8 mouse cellular contexts compared by ENCODE assay signal in genomic region chr17:26939973-26940300, GRCm38 (mm10). TPM values are rescaled to one million over a fixed set of nuclear protein-coding genes. Genes with fewer than 3 reads are reported as not detected.
DNase-seq lines count a peak whose midpoint lies in the region; ATAC-seq and TF ChIP-seq lines count a peak whose summit lies in the region.

No protein-coding gene starts in this region.

- H3K27me3 ChIP-seq in heart, embryonic 12.5 days (replicated peaks) = no peaks in the 10 kb centered on the region
- H3K27me3 ChIP-seq in CH12.LX (replicated peaks) = peaks cover 25% of the 10 kb centered on the region
- H3K27me3 ChIP-seq in forebrain, embryonic 14.5 days (replicated peaks; ENCODE audit: control insufficient read depth, insufficient read depth, low read length) = no peaks in the 10 kb centered on the region
- H3K27me3 ChIP-seq in liver, embryonic 15.5 days = 0 out of 2 replicates have a peak, but pooled peaks cover 2% of the 10 kb centered on the region

- H3K36me3 ChIP-seq in heart, embryonic 12.5 days = peaks cover 25% of the 10 kb centered on the region
- H3K36me3 ChIP-seq in CH12.LX (replicated peaks in 1 of 2; ENCODE audit: control insufficient read depth in 1 of 2, insufficient read depth in 1 of 2, low read length in 1 of 2) = peaks cover 21 to 26% of the 10 kb centered on the region in 2 experiments
- H3K36me3 ChIP-seq in forebrain, embryonic 14.5 days (ENCODE audit: control insufficient read depth, insufficient read depth, low read length) = peaks cover 28% of the 10 kb centered on the region
- peaks cover 29% of the 10 kb centered on the region for H3K36me3 ChIP-seq in liver, embryonic 15.5 days (replicated peaks)

- peak overlapping the region; percentile 99 for H3K4me2 ChIP-seq in heart, embryonic 12.5 days
- H3K4me2 ChIP-seq in CH12.LX (ENCODE audit: insufficient read depth, low read depth, poor library complexity, severe bottlenecking) = peak overlapping the region; percentile 55
- H3K4me2 ChIP-seq in forebrain, embryonic 14.5 days (ENCODE audit: low read length) = peak overlapping the region; percentile 71
- H3K4me2 ChIP-seq in liver, embryonic 15.5 days = peak overlapping the region; percentile 97

- in situ Hi-C loops in CH12.LX (cut with MboI; ENCODE audit: low pct_ligation_motif_present, low pct_unique_long_range_greater_than_20kb, low sequenced_read_pairs) = no loop called here

- TF ChIP-seq RAD21 in CH12.LX (IDR thresholded peaks at IDR 0.05; ENCODE audit: low read depth, low read length) = no peak

- dilution Hi-C loops in CH12.LX (cut with MboI; ENCODE audit: extremely low pct_ligation_motif_present, extremely low pct_unique_long_range_greater_than_20kb, low sequenced_read_pairs) = no loop called here

- peaks cover 43% of the 10 kb centered on the region for H3K4me1 ChIP-seq in heart, embryonic 12.5 days (replicated peaks)
- H3K4me1 ChIP-seq in CH12.LX (ENCODE audit: control insufficient read depth in 1 of 2, insufficient read depth in 2 of 2) = peaks cover 5 to 26% of the 10 kb centered on the region in 2 experiments; a peak in 3 of 4 replicates
- peaks cover 34% of the 10 kb centered on the region for H3K4me1 ChIP-seq in forebrain, embryonic 14.5 days (ENCODE audit: control insufficient read depth, insufficient read depth, low read length)
- H3K4me1 ChIP-seq in liver, embryonic 15.5 days (replicated peaks) = peaks cover 53% of the 10 kb centered on the region

- H3K27ac ChIP-seq in heart, embryonic 12.5 days (ENCODE audit: poor library complexity, severe bottlenecking) = peak overlapping the region; percentile 95
- peak overlapping the region; percentile 65 for H3K27ac ChIP-seq in CH12.LX (ENCODE audit: insufficient read depth, low read depth)
- peak overlapping the region; percentile 96 for H3K27ac ChIP-seq in forebrain, embryonic 14.5 days (ENCODE audit: low read depth, low read length)
- H3K27ac ChIP-seq in liver, embryonic 15.5 days (replicated peaks) = peak overlapping the region; percentile 96

- peaks cover 6% of the 10 kb centered on the region for H3K79me2 ChIP-seq in CH12.LX (replicated peaks; ENCODE audit: control insufficient read depth, extremely low read depth, insufficient read depth, poor library complexity, severe bottlenecking)

- peak overlapping the region; percentile 80 for H3K9ac ChIP-seq in heart, embryonic 12.5 days
- peak overlapping the region; percentile 74 for H3K9ac ChIP-seq in CH12.LX (ENCODE audit: insufficient read depth, low read depth)
- H3K9ac ChIP-seq in forebrain, embryonic 14.5 days (ENCODE audit: low read length) = peak overlapping the region; percentile 62
- peak overlapping the region; percentile 83 for H3K9ac ChIP-seq in liver, embryonic 15.5 days

- H3K9me3 ChIP-seq in heart, embryonic 12.5 days (replicated peaks) = no peaks in the 10 kb centered on the region
- H3K9me3 ChIP-seq in CH12.LX (replicated peaks; ENCODE audit: low read length) = no peaks in the 10 kb centered on the region
- H3K9me3 ChIP-seq in forebrain, embryonic 14.5 days (replicated peaks; ENCODE audit: control insufficient read depth, low read length) = no peaks in the 10 kb centered on the region
- H3K9me3 ChIP-seq in liver, embryonic 15.5 days (replicated peaks) = no peaks in the 10 kb centered on the region

- no peak for TF ChIP-seq EP300 in CH12.LX (IDR thresholded peaks at IDR 0.05; ENCODE audit: low read length)

- peak overlapping the region; percentile 77 for H3K4me3 ChIP-seq in heart, embryonic 12.5 days
- H3K4me3 ChIP-seq in CH12.LX (replicated peaks in 1 of 3; ENCODE audit: low read depth in 2 of 3, low read length in 2 of 3, poor library complexity in 1 of 3) = peak overlapping the region; percentile 56 to 79 (median 68)
- H3K4me3 ChIP-seq in forebrain, embryonic 14.5 days (ENCODE audit: low read depth, low read length) = peak overlapping the region; percentile 50
- H3K4me3 ChIP-seq in liver, embryonic 15.5 days (replicated peaks) = peak overlapping the region; percentile 77

- WGBS in heart, embryonic 12.5 days = 2% methylated on average over 3 of the region's 3 CpGs
- 4% methylated on average over 3 of the region's 3 CpGs for WGBS in forebrain, embryonic 14.5 days
- 5% methylated on average over 3 of the region's 3 CpGs for WGBS in liver, embryonic 15.5 days (ENCODE audit: insufficient replicate concordance)

- TF ChIP-seq CTCF in CH12.LX (conservative IDR thresholded peaks at IDR 0.05 in 1 of 2, IDR thresholded peaks at IDR 0.05 in 1 of 2; ENCODE audit: low read depth in 2 of 2, low read length in 2 of 2) = no peak

- TF ChIP-seq POLR2A in CH12.LX (IDR thresholded peaks at IDR 0.05; ENCODE audit: low read depth, low read length) = no peak

- DNase-seq in heart, adult 9 months (ENCODE audit: low spot score in 2 of 2) = no peak
- no peak for DNase-seq in CH12.LX (ENCODE audit: extremely low read depth)
- DNase-seq in forebrain, embryonic 14.5 days (ENCODE audit: low spot score) = no peak
- no peak for DNase-seq in frontal cortex, postnatal 36 days (ENCODE audit: low spot score in 2 of 2)
- DNase-seq in thymus, postnatal 14 days = no peak

- no peak for ATAC-seq in heart, embryonic 12.5 days (ENCODE audit: insufficient number of reproducible peaks, low FRiP score)
- ATAC-seq in forebrain, embryonic 14.5 days = no peak
- no peak for ATAC-seq in liver, embryonic 15.5 days (ENCODE audit: insufficient read depth)
- no peak for ATAC-seq in granulocyte monocyte progenitor cell, adult 5-6 weeks (replicated peaks; ENCODE audit: poor library complexity, severe bottlenecking)

TF ChIP-seq in CH12.LX, 34 proteins besides CTCF, POLR2A, EP300 and RAD21:
- TF ChIP-seq MAZ (IDR thresholded peaks at IDR 0.05; ENCODE audit: low read depth, low read length) = 0 out of 2 replicates have a peak, but pooled peaks have one; percentile 26
- no peak for TF ChIP-seq ELF1 (IDR thresholded peaks at IDR 0.05; ENCODE audit: low read depth, low read length)

RNA-seq across cellular contexts. Expression of gene Cuta, which starts 0.6 kb away (rescaled TPM):
- polyA plus RNA-seq in heart, embryonic 12.5 days (2016; fragmentation: Nextera tagmentation; extraction: Ambion mirVana) = 148 and 155 TPM in 2 replicates
- total RNA-seq in CH12.LX (2012; rRNA removed) (34.6 and 42.4 TPM in 2 replicates), CH12.LX (2014; rRNA removed) (26.8 and 30.5 TPM in 2 replicates)
- 83.0 and 121 TPM in 2 replicates for polyA plus RNA-seq in CH12.LX (2012; ENCODE audit: insufficient read length, low read depth)
- 137 and 150 TPM in 2 replicates for polyA plus RNA-seq in forebrain, embryonic 14.5 days (2014; fragmentation: Nextera tagmentation; extraction: Ambion mirVana)
- polyA plus RNA-seq in liver, embryonic 15.5 days (2015; fragmentation: Nextera tagmentation; extraction: Ambion mirVana) = 85.9 and 86.7 TPM in 2 replicates
- 226 and 256 TPM in 2 replicates for total RNA-seq in granulocyte monocyte progenitor cell, adult 5-6 weeks (2014; fragmentation: Nextera tagmentation)
- total RNA-seq in granulocyte monocyte progenitor cell, adult 5-6 weeks (2017) = 47.5 and 60.5 TPM in 2 replicates

RNA-seq across cellular contexts. Expression of gene Syngap1, which starts 1.1 kb away (rescaled TPM):
- polyA plus RNA-seq in heart, embryonic 12.5 days (2016; fragmentation: Nextera tagmentation; extraction: Ambion mirVana) = 1.2 and 2.2 TPM in 2 replicates
- total RNA-seq in CH12.LX (2012; rRNA removed) = 1.3 and 1.7 TPM in 2 replicates
- 0.34 TPM in 1 of 2 replicates, not detected in the other for total RNA-seq in CH12.LX (2014; rRNA removed)
- 2.4 and 3.1 TPM in 2 replicates for polyA plus RNA-seq in CH12.LX (2012; ENCODE audit: insufficient read length, low read depth)
- polyA plus RNA-seq in forebrain, embryonic 14.5 days (2014; fragmentation: Nextera tagmentation; extraction: Ambion mirVana) = 4.2 and 4.9 TPM in 2 replicates
- polyA plus RNA-seq in liver, embryonic 15.5 days (2015; fragmentation: Nextera tagmentation; extraction: Ambion mirVana) = 0.21 and 0.28 TPM in 2 replicates
- total RNA-seq in granulocyte monocyte progenitor cell, adult 5-6 weeks (2014; fragmentation: Nextera tagmentation) = 7.2 and 10.1 TPM in 2 replicates
- 0.31 and 0.69 TPM in 2 replicates for total RNA-seq in granulocyte monocyte progenitor cell, adult 5-6 weeks (2017)

RNA-seq across cellular contexts. Expression of gene Phf1, which starts 7.1 kb away (rescaled TPM):
- polyA plus RNA-seq in heart, embryonic 12.5 days (2016; fragmentation: Nextera tagmentation; extraction: Ambion mirVana) = 9.0 and 9.4 TPM in 2 replicates
- 3.3 and 4.1 TPM in 2 replicates for total RNA-seq in CH12.LX (2012; rRNA removed)
- 1.5 and 1.7 TPM in 2 replicates for total RNA-seq in CH12.LX (2014; rRNA removed)
- 3.5 and 4.2 TPM in 2 replicates for polyA plus RNA-seq in CH12.LX (2012; ENCODE audit: insufficient read length, low read depth)
- polyA plus RNA-seq in forebrain, embryonic 14.5 days (2014; fragmentation: Nextera tagmentation; extraction: Ambion mirVana) = 10.0 and 12.1 TPM in 2 replicates
- 1.8 and 2.6 TPM in 2 replicates for polyA plus RNA-seq in liver, embryonic 15.5 days (2015; fragmentation: Nextera tagmentation; extraction: Ambion mirVana)
- 3.4 and 9.3 TPM in 2 replicates for total RNA-seq in granulocyte monocyte progenitor cell, adult 5-6 weeks (2014; fragmentation: Nextera tagmentation)
- 1.4 and 2.1 TPM in 2 replicates for total RNA-seq in granulocyte monocyte progenitor cell, adult 5-6 weeks (2017)

RNA-seq across cellular contexts. Expression of gene Kifc5b, which starts 23.0 kb away (rescaled TPM):
- polyA plus RNA-seq in heart, embryonic 12.5 days (2016; fragmentation: Nextera tagmentation; extraction: Ambion mirVana) = 5.2 and 5.7 TPM in 2 replicates
- total RNA-seq in CH12.LX (2012; rRNA removed) = 19.1 and 22.2 TPM in 2 replicates
- total RNA-seq in CH12.LX (2014; rRNA removed) = 11.4 and 12.1 TPM in 2 replicates
- polyA plus RNA-seq in CH12.LX (2012; ENCODE audit: insufficient read length, low read depth) = 26.9 and 32.0 TPM in 2 replicates
- polyA plus RNA-seq in forebrain, embryonic 14.5 days (2014; fragmentation: Nextera tagmentation; extraction: Ambion mirVana) = 2.4 and 3.0 TPM in 2 replicates
- 5.2 and 5.9 TPM in 2 replicates for polyA plus RNA-seq in liver, embryonic 15.5 days (2015; fragmentation: Nextera tagmentation; extraction: Ambion mirVana)
- 6.0 and 6.2 TPM in 2 replicates for total RNA-seq in granulocyte monocyte progenitor cell, adult 5-6 weeks (2014; fragmentation: Nextera tagmentation)
- 8.7 and 12.6 TPM in 2 replicates for total RNA-seq in granulocyte monocyte progenitor cell, adult 5-6 weeks (2017)

RNA-seq across cellular contexts. Expression of gene Zbtb9, which starts 33.0 kb away (rescaled TPM):
- 10.3 and 10.7 TPM in 2 replicates for polyA plus RNA-seq in heart, embryonic 12.5 days (2016; fragmentation: Nextera tagmentation; extraction: Ambion mirVana)
- total RNA-seq in CH12.LX (2012; rRNA removed) = 8.1 and 9.0 TPM in 2 replicates
- total RNA-seq in CH12.LX (2014; rRNA removed) = 11.0 and 14.3 TPM in 2 replicates
- 1.1 and 2.0 TPM in 2 replicates for polyA plus RNA-seq in CH12.LX (2012; ENCODE audit: insufficient read length, low read depth)
- polyA plus RNA-seq in forebrain, embryonic 14.5 days (2014; fragmentation: Nextera tagmentation; extraction: Ambion mirVana) = 9.1 and 10.0 TPM in 2 replicates
- 5.0 and 5.8 TPM in 2 replicates for polyA plus RNA-seq in liver, embryonic 15.5 days (2015; fragmentation: Nextera tagmentation; extraction: Ambion mirVana)
- total RNA-seq in granulocyte monocyte progenitor cell, adult 5-6 weeks (2014; fragmentation: Nextera tagmentation) = 9.4 and 14.4 TPM in 2 replicates
- total RNA-seq in granulocyte monocyte progenitor cell, adult 5-6 weeks (2017) = 14.3 and 17.7 TPM in 2 replicates
